Mouse (Mus musculus) midbrain, embryonic 11.5 days (tissue): ENCODE data around the gene Gal3st1. TPM values are rescaled to one million over a fixed set of nuclear protein-coding genes. Genes with fewer than 3 reads are reported as not detected.
"Not testable (repeated sequence)": the region's sequence is repeated elsewhere in the genome, so short reads cannot be mapped to it uniquely, and the experiment has no call there.

Experiments used
- ATAC-seq: fragments of 200-750 bp; cut with Nextera tagmentation; 2 replicates; pipeline ENCODE4 v1.8.0; 2017; ENCODE audit warnings: moderate TSS enrichment, moderate library complexity; ENCODE audit not compliant: low FRiP score
- DNase-seq: peaks from one replicate; pipeline ENCODE4 v3.0.0; 2015; ENCODE audit warnings: low spot score; ENCODE audit errors: missing footprints
- H3K27ac ChIP-seq: fragments of 300-500 bp; sonication (generic); 2 replicates; pipeline ENCODE4 v1.5.1; 2014; ENCODE audit warnings: low read depth, low read length
- H3K27me3 ChIP-seq: fragments of 300-500 bp; sonication (generic); 2 replicates; pipeline ENCODE4 v1.6.1; 2014; ENCODE audit warnings: mild to moderate bottlenecking, low read length, moderate library complexity, mixed read lengths; ENCODE audit not compliant: control insufficient read depth, insufficient read depth
- H3K36me3 ChIP-seq: fragments of 300-500 bp; sonication (generic); 2 replicates; pipeline ENCODE4 v1.6.1; 2014; ENCODE audit warnings: mild to moderate bottlenecking, low read length, moderate library complexity, mixed read lengths; ENCODE audit not compliant: control insufficient read depth, insufficient read depth
- H3K4me1 ChIP-seq: fragments of 300-500 bp; sonication (generic); 2 replicates; pipeline ENCODE4 v1.6.1; 2014; ENCODE audit warnings: low read length; ENCODE audit not compliant: control insufficient read depth, insufficient read depth
- H3K4me2 ChIP-seq: fragments of 300-500 bp; sonication (generic); 2 replicates; pipeline ENCODE4 v1.6.1; 2014; ENCODE audit warnings: mild to moderate bottlenecking, moderate library complexity
- H3K4me3 ChIP-seq: fragments of 300-500 bp; sonication (generic); 2 replicates; pipeline ENCODE4 v1.5.1; 2014; ENCODE audit warnings: low read depth, low read length
- H3K9ac ChIP-seq: fragments of 300-500 bp; sonication (generic); 2 replicates; pipeline ENCODE4 v1.6.1; 2014; ENCODE audit warnings: low read length
- H3K9me3 ChIP-seq: fragments of 300-500 bp; sonication (generic); 2 replicates; pipeline ENCODE4 v1.6.1; 2016; ENCODE audit warnings: low read length; ENCODE audit not compliant: control insufficient read depth
- WGBS: fragments of 180-500 bp; shearing (Covaris S2); extraction: QIAGEN DNeasy Blood & Tissue Kit; methylation state at CpG from one replicate; pipeline ENCODE4 v1.1.7; 2014; 5-methylcytosine and 5-hydroxymethylcytosine counted together
- polyA plus RNA-seq: library from polyadenylated mRNA; unstranded; fragments of >200 nt; fragmentation: Nextera tagmentation; extraction: Ambion mirVana; gene quantifications from 2 replicates; pipeline ENCODE4 v1.2.1, GENCODE M21; 2014

The Gal3st1 gene
- polyA plus RNA-seq, result not detected in 2 replicates

DNA sequence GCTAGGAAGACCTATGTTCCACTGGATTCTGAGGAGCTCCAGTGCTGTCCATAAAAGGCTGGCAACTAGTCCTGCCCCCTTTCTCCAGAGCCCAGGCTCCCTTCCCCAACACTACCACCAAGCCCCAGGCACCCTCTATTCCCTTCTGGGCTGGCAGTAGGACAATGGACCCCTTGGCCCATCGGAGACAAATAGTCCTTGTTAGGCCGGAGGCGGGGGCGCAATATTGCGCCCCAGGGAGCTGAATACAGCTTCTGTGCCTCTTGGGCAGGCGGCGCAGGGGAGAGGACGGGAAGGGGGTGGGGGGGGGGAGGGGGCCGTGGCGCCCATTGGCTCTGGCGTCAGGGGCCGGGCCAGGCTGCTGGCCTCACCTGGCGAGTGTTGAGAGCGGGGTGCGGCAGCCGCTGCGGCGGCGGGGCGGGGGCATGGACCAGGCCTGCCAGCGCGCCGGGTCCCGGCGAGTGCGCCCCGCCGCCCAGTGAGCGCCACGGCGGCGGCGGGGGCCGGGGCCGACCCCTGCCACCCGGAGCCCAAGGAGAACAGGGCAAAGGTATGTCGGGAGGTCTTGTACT lies at the start of gene Gal3st1:
Gene Gal3st1 (plus strand): TSS at position 346 of the 572 bp plus-strand sequence.
- H3K27ac ChIP-seq, result no peak within 1 kb of the TSS
- ATAC-seq, result peak; percentile 50; the same call in 1 of the 2 replicates

DNA sequence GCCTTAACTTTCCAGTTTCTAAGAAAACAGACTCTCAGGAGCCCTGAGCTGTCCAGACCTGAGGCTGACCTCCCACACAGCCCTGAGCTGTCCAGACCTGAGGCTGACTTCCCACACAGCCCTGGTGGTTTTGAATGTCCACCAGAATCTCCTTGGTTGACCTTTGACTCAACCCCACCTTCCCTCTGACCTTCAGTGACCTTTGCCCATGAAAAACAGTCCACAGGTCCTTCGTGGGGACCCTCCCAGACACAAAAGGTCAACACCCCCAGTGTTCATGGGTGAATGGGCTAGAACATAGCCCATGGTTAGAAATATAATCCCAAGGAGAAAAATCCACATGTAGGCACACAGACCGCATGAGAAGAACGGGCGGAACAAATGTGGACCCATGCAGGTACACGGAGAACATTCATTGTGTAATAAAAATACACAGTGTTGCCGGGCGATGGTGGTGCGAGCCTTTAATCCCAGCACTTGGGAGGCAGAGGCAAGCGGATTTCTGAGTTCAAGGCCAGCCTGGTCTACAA lies 49.6 kb upstream of the Gal3st1 start:
- DNase-seq (no peak), ATAC-seq (no peak)
- Histone ChIP-seq H3K36me3 (no peaks in the 10 kb centered on the region), H3K4me2 (no peak overlapping the region), H3K4me3 (no peak overlapping the region), H3K4me1 (peaks cover 5% of the 10 kb centered on the region; the same call in 1 of the 2 replicates), H3K9me3 (no peaks in the 10 kb centered on the region), H3K27me3 (no peaks in the 10 kb centered on the region), H3K27ac (no peak overlapping the region), H3K9ac (no peak overlapping the region)
- WGBS, result 85% methylated on average over 9 of the region's 9 CpGs

More for the DNA sequence above, at the start of gene Gal3st1:
- Histone ChIP-seq H3K36me3 (peaks cover 9% of the 10 kb centered on the region), H3K9me3 (no peaks in the 10 kb centered on the region), H3K9ac (peak within 1 kb of the TSS; percentile 48), H3K4me1 (peaks cover 2% of the 10 kb centered on the region; the same call in 1 of the 2 replicates), H3K27me3 (peaks cover 11% of the 10 kb centered on the region), H3K4me2 (peak within 1 kb of the TSS; percentile 51), H3K4me3 (peak within 1 kb of the TSS; percentile 22)
- peak; percentile 88 for DNase-seq
- under 1% methylated on average over 30 of the region's 37 CpGs for WGBS

DNA sequence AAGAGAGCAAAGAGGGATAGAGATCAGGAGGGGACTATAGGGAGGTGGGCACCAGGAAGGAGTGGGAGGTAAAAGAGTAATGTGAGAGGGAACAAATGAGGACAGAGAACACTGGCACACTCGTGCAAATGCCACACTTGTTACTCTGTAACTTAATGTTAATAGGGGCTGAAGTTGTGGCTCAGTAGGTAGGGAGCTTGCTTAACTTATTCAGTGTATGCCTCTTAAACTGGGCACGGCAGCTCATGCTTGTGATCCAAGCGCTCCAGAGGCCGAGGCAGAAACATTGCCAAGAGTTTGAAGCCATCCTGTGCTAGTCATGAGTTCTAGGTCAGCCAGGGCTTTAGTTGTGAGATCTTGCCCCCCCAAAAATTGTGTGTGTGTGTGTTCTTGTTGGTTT lies 48.3 kb upstream of the Gal3st1 start:
- 80% methylated on average over 4 of the region's 4 CpGs for WGBS
- DNase-seq (no peak), ATAC-seq (no peak)
- H3K27me3 ChIP-seq, result no peaks in the 10 kb centered on the region
- no peak overlapping the region for H3K4me3 ChIP-seq
- H3K36me3 ChIP-seq, result no peaks in the 10 kb centered on the region
- no peak overlapping the region for H3K4me2 ChIP-seq
- H3K9ac ChIP-seq, result no peak overlapping the region
- no peaks in the 10 kb centered on the region for H3K9me3 ChIP-seq
- H3K4me1 ChIP-seq, result peaks cover 5% of the 10 kb centered on the region; the same call in 1 of the 2 replicates
- no peak overlapping the region for H3K27ac ChIP-seq

DNA sequence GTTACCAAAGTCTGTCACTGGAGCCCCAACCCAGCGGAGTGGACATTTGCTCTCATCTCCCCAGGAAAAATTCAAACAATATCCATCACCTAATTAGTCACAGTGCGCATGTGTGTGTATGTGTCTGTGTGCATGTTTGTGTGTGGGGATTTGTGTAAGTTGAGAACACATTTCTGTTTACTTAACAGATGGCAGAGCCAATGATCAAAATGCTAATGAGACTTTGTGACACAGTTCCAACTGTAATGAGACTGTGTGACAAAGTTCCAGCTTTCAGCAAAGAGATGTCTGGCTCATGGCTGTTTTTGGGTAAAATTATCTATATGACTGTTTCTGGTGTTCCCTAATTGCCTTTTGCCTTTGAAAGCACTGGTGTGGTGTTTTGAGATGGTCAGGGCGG lies 47.1 kb upstream of the Gal3st1 start:
- H3K27ac ChIP-seq, result no peak overlapping the region
- ATAC-seq, result no peak
- H3K4me1 ChIP-seq, result peaks cover under 1% of the 10 kb centered on the region; the same call in 1 of the 2 replicates
- H3K36me3 ChIP-seq, result no peaks in the 10 kb centered on the region
- H3K9me3 ChIP-seq, result no peaks in the 10 kb centered on the region
- H3K4me2 ChIP-seq, result no peak overlapping the region
- WGBS, result 92% methylated on average over 3 of the region's 3 CpGs
- no peaks in the 10 kb centered on the region for H3K27me3 ChIP-seq
- DNase-seq, result no peak
- no peak overlapping the region for H3K9ac ChIP-seq
- H3K4me3 ChIP-seq, result no peak overlapping the region

DNA sequence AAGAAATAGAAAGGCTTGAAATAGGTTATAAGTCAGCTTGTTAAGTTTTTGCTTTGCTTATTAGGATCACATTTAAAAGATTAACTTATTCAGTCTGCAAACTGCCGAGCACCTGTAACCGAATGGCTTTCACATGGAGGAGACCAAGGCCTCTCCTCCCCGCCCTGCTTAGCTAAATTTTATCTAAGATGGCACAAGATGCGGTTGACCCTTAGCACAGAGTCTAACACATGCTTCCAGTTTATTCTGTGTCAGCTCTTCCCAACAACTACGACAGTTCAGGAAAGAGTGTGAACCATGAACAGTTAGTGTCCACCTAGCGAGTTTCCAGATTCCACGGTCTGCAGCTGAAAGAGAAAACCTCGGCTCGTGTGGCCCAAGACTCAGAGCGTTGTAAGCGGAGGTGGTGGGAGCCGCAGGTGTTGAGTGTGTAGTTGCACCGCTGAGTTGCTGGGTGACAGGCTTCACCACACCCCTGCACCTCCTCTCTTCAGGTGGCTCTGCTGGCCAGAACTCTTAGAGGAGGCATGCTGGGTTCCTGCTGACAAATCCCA lies 46.0 kb upstream of the Gal3st1 start:
- no peak for DNase-seq
- Histone ChIP-seq H3K27ac (no peak overlapping the region), H3K36me3 (no peaks in the 10 kb centered on the region), H3K9ac (no peak overlapping the region), H3K9me3 (no peaks in the 10 kb centered on the region), H3K4me1 (no peaks in the 10 kb centered on the region), H3K4me2 (no peak overlapping the region), H3K4me3 (no peak overlapping the region), H3K27me3 (no peaks in the 10 kb centered on the region)
- 84% methylated on average over 13 of the region's 13 CpGs for WGBS
- no peak for ATAC-seq

DNA sequence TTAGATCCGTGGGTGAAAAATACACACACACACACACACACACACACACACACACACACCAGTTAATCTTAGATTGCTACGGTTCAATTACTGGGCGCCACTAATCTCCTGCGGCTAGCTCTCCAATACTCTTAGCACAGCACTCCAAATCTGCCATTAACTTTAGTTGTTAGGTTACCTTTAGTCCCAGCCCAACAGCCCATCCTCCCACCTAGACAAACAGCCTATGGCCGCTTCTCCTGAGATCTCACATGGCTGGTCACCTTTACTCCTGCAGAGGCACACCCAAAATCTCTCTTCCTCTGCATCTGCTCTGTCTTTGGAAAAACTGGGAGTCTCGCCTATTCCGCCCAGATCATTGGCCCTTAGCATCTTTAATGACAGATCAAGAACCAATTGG lies 42.1 kb upstream of the Gal3st1 start:
- no peak overlapping the region for H3K9ac ChIP-seq
- no peak overlapping the region for H3K4me2 ChIP-seq
- no peaks in the 10 kb centered on the region for H3K27me3 ChIP-seq
- 89% methylated on average over 7 of the region's 7 CpGs for WGBS
- no peaks in the 10 kb centered on the region for H3K9me3 ChIP-seq
- no peak overlapping the region for H3K27ac ChIP-seq
- no peak for DNase-seq
- no peak for ATAC-seq
- H3K36me3 ChIP-seq, result no peaks in the 10 kb centered on the region
- H3K4me1 ChIP-seq, result no peaks in the 10 kb centered on the region
- H3K4me3 ChIP-seq, result no peak overlapping the region

DNA sequence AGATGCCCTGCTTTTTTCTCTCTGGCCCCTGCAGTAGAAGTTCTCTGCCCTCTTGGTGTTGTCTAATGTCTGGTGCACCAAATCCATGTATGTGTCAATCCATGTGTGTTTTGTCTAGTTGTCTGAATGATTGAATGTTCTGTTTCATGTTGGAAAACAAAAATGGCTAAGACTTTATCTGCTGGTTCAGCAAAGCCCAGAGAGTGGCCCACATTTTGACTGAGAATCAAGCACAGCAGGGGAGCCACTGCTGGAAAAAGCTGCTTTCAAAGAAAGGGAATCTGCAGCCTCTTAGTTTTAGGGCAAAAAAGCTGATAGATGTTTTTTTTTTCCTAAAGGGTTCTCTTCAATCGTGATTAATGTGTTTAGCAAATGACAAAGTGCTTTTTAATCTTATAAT lies 37.0 kb upstream of the Gal3st1 start:
- no peak overlapping the region for H3K4me3 ChIP-seq
- no peaks in the 10 kb centered on the region for H3K27me3 ChIP-seq
- H3K27ac ChIP-seq, result no peak overlapping the region
- 9% methylated on average over 1 of the region's 1 CpGs for WGBS
- no peak for DNase-seq
- no peaks in the 10 kb centered on the region for H3K36me3 ChIP-seq
- no peak for ATAC-seq
- H3K4me1 ChIP-seq, result no peaks in the 10 kb centered on the region
- H3K9ac ChIP-seq, result no peak overlapping the region
- no peaks in the 10 kb centered on the region for H3K9me3 ChIP-seq
- no peak overlapping the region for H3K4me2 ChIP-seq

DNA sequence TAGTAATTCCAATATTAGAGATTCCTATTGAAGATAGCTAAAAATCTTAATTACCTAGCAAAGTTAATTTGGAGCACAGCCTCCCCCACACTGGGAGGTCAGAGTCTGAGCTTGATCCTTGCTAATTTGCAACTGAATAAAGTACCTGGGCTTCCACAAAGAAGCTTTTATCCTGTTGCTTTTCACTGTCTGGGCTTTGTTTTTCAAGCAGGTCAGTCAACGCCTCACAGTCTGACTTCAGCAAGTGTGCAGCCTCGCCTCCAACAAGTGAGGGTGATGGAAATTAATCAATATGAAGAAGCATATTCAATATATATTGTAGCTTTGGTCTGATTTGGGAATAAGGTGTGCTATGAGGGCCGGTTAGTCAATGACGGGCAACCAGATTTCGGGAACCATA lies 28.6 kb upstream of the Gal3st1 start:
- not testable (repeated sequence) for H3K27ac ChIP-seq, H3K36me3 ChIP-seq, H3K4me1 ChIP-seq, H3K4me2 ChIP-seq, DNase-seq, H3K9me3 ChIP-seq, H3K27me3 ChIP-seq, H3K4me3 ChIP-seq, ATAC-seq, H3K9ac ChIP-seq
- WGBS, result 83% methylated on average over 5 of the region's 5 CpGs

DNA sequence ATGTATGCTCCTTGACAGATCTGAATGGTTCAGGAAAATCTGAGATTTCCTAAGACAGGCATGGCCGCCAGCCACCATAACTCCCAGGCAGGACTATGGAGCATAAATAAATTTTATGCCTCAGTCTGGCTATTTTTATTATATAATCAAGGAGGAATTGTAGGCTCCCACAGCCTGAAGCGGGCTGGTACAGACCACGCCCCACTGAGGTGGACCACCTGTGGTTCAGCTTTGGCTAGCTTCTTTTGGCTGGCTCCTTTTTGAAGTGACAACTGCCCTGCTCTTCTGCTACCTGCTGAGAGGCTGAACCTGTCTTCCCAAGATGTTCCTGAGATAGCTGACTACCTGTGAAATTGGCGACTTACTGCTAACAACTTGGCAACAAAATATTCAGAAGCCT lies 28.1 kb upstream of the Gal3st1 start:
- H3K4me2 ChIP-seq, H3K4me1 ChIP-seq, H3K4me3 ChIP-seq, H3K36me3 ChIP-seq, DNase-seq, ATAC-seq, H3K9ac ChIP-seq, H3K27me3 ChIP-seq, H3K9me3 ChIP-seq, H3K27ac ChIP-seq: not testable (repeated sequence)
- WGBS, result 65% methylated on average over 4 of the region's 4 CpGs
